Mouse (Mus musculus) myocyte (in vitro differentiated cells): ENCODE measurements around the gene Mindy4. TPM values are rescaled to one million over a fixed set of nuclear protein-coding genes. Genes with fewer than 3 reads are reported as not detected.
A peak's percentile ranks its signal among the peaks of the same experiment; 100 is the strongest.

Experiments
- H3K27me3 ChIP-seq: one replicate; pipeline ENCODE4 v1.6.1; 2011; ENCODE audit not compliant: control insufficient read depth, insufficient read depth, insufficient read length
- H3K36me3 ChIP-seq: one replicate; pipeline ENCODE4 v1.6.1; 2011; ENCODE audit not compliant: control insufficient read depth, insufficient read depth
- H3K4me2 ChIP-seq: one replicate; pipeline ENCODE4 v1.6.1; 2011; ENCODE audit warnings: low read depth, control low read depth
- H3K4me3 ChIP-seq: one replicate; pipeline ENCODE4 v1.5.1; 2011; ENCODE audit warnings: mild to moderate bottlenecking, control low read depth, moderate library complexity
- H3K79me2 ChIP-seq: one replicate; pipeline ENCODE4 v1.6.1; 2011; ENCODE audit not compliant: control insufficient read depth, insufficient read depth
- H3ac ChIP-seq: one replicate; pipeline ENCODE4 v1.6.1; 2011; ENCODE audit not compliant: control insufficient read depth, insufficient read length
- CEBPB ChIP-seq: IDR thresholded peaks from 2 replicates; pipeline ENCODE4 v1.6.1; 2011; ENCODE audit warnings: mild to moderate bottlenecking, moderate library complexity; ENCODE audit not compliant: poor library complexity, insufficient read depth, severe bottlenecking
- E2F4 ChIP-seq: IDR thresholded peaks from one replicate; pipeline ENCODE4 v1.6.1; 2011; ENCODE audit warnings: mild to moderate bottlenecking, control low read depth, moderate library complexity; ENCODE audit not compliant: insufficient read depth
- MAX ChIP-seq: IDR thresholded peaks from one replicate; pipeline ENCODE4 v1.6.1; 2011; ENCODE audit warnings: low read depth, mild to moderate bottlenecking, control low read depth
- MYOD1 ChIP-seq, 3 experiments: IDR thresholded peaks; one replicate each; pipeline ENCODE4 v1.6.1; 2011; ENCODE audit warnings: control low read depth in 2 of 3, low read depth in 2 of 3, mild to moderate bottlenecking in 2 of 3, moderate library complexity in 1 of 3; ENCODE audit not compliant: insufficient read length in 2 of 3, control insufficient read depth in 1 of 3
- MYOG ChIP-seq, 3 experiments: IDR thresholded peaks; one replicate each; pipeline ENCODE4 v1.6.1; 2011; ENCODE audit warnings: control low read depth in 2 of 3, low read depth in 2 of 3, mild to moderate bottlenecking in 2 of 3; ENCODE audit not compliant: insufficient read length in 2 of 3, control insufficient read depth in 1 of 3, insufficient read depth in 1 of 3
- POLR2A ChIP-seq: IDR thresholded peaks from one replicate; pipeline ENCODE4 v1.6.1; 2011; ENCODE audit warnings: low read depth, mild to moderate bottlenecking, control low read depth, moderate library complexity; ENCODE audit not compliant: insufficient read length
- POLR2AphosphoS2 ChIP-seq: IDR thresholded peaks from one replicate; pipeline ENCODE4 v1.6.1; 2011; ENCODE audit warnings: low read depth, control low read depth; ENCODE audit not compliant: insufficient read length
- REST ChIP-seq: IDR thresholded peaks from one replicate; pipeline ENCODE4 v1.6.1; 2011; ENCODE audit warnings: mild to moderate bottlenecking, control low read depth, moderate library complexity; ENCODE audit not compliant: insufficient read depth, insufficient read length
- SRF ChIP-seq: IDR thresholded peaks from one replicate; pipeline ENCODE4 v1.6.1; 2011; ENCODE audit warnings: low read depth; ENCODE audit not compliant: control insufficient read depth, insufficient read length
- TCF12 ChIP-seq: IDR thresholded peaks from one replicate; pipeline ENCODE4 v1.6.1; 2011; ENCODE audit warnings: mild to moderate bottlenecking, control low read depth; ENCODE audit not compliant: poor library complexity, insufficient read depth, severe bottlenecking
- TCF3 ChIP-seq: IDR thresholded peaks from one replicate; pipeline ENCODE4 v1.6.1; 2011; ENCODE audit warnings: low read depth, control low read depth; ENCODE audit not compliant: insufficient read length
- USF1 ChIP-seq: IDR thresholded peaks from one replicate; pipeline ENCODE4 v1.6.1; 2011; ENCODE audit warnings: low read depth, mild to moderate bottlenecking, control low read depth, moderate library complexity
- polyA plus RNA-seq: library from polyadenylated mRNA; unstranded; fragments of >200 nt; fragmentation: generic; extraction: Trizol; gene quantifications from one replicate; pipeline ENCODE4 v1.2.1, GENCODE M21; 2012; ENCODE audit warnings: missing spikeins

Mindy4 gene
- 5.0 TPM for polyA plus RNA-seq

- Histone ChIP-seq H3K4me2 (peak within 1 kb of the TSS; percentile 91), H3K4me3 (peak within 1 kb of the TSS; percentile 37), H3ac (no peak within 1 kb of the TSS), H3K36me3 (no peaks in the 10 kb centered on the region), H3K27me3 (peaks cover 4% of the 10 kb centered on the region), H3K79me2 (no peaks in the 10 kb centered on the region)
- TF ChIP-seq MYOD1 (IDR thresholded peaks at IDR 0.05; ENCODE audit: control insufficient read depth in 1 of 3, insufficient read length in 2 of 3, low read depth in 2 of 3) (peak in 2 of 3 experiments; percentile 10 to 54), POLR2A (peak; percentile 20), MYOG (IDR thresholded peaks at IDR 0.05; ENCODE audit: control insufficient read depth in 1 of 3, insufficient read depth in 1 of 3, insufficient read length in 2 of 3, low read depth in 2 of 3) (peak in 1 of 3 experiments; percentile 65), REST (no peak), POLR2AphosphoS2 (no peak), E2F4 (peak; percentile 25)
Measured at GRCm38 (mm10) chr6:55202913-55203910, at the start of gene Mindy4. TSS of gene Mindy4 (plus strand) at chr6:55203383.

GRCm38 (mm10) chr6:55159256-55159655 lies 43.9 kb upstream of the Mindy4 start:
- Histone ChIP-seq H3K4me3 (no peak overlapping the region), H3K4me2 (no peak overlapping the region), H3K79me2 (no peaks in the 10 kb centered on the region), H3K36me3 (no peaks in the 10 kb centered on the region), H3K27me3 (peaks cover 7% of the 10 kb centered on the region), H3ac (no peak overlapping the region)
- TF ChIP-seq POLR2AphosphoS2: no peak
- no peak for TF ChIP-seq MYOG (IDR thresholded peaks at IDR 0.05; ENCODE audit: control insufficient read depth in 1 of 3, insufficient read depth in 1 of 3, insufficient read length in 2 of 3, low read depth in 2 of 3)
- TF ChIP-seq MAX: no peak
- no peak for TF ChIP-seq TCF12
- TF ChIP-seq TCF3: no peak

GRCm38 (mm10) chr6:55161311-55161761 lies 41.8 kb upstream of the Mindy4 start:
- Histone ChIP-seq H3K36me3 (no peaks in the 10 kb centered on the region), H3K4me3 (no peak overlapping the region), H3K79me2 (no peaks in the 10 kb centered on the region), H3K4me2 (no peak overlapping the region), H3K27me3 (peaks cover under 1% of the 10 kb centered on the region), H3ac (no peak overlapping the region)
- TF ChIP-seq POLR2AphosphoS2 (no peak), TCF3 (no peak), CEBPB (no peak), E2F4 (no peak), MAX (no peak), REST (no peak), POLR2A (no peak), MYOG (IDR thresholded peaks at IDR 0.05; ENCODE audit: control insufficient read depth in 1 of 3, insufficient read depth in 1 of 3, insufficient read length in 2 of 3, low read depth in 2 of 3) (no peak), USF1 (no peak), TCF12 (no peak), SRF (no peak), MYOD1 (IDR thresholded peaks at IDR 0.05; ENCODE audit: control insufficient read depth in 1 of 3, insufficient read length in 2 of 3, low read depth in 2 of 3) (no peak)

- Histone ChIP-seq H3K79me2 (no peaks in the 10 kb centered on the region), H3K4me3 (no peak overlapping the region)
Measured at GRCm38 (mm10) chr6:55163046-55163584, 40.1 kb upstream of the Mindy4 start.

More at GRCm38 (mm10) chr6:55163046-55163584, 40.1 kb upstream of the Mindy4 start:
- H3K27me3 ChIP-seq: no peaks in the 10 kb centered on the region
- no peak for TF ChIP-seq USF1
- no peak for TF ChIP-seq TCF3
- TF ChIP-seq MYOD1 (IDR thresholded peaks at IDR 0.05; ENCODE audit: control insufficient read depth in 1 of 3, insufficient read length in 2 of 3, low read depth in 2 of 3): no peak
- no peak for TF ChIP-seq SRF
- no peak for TF ChIP-seq E2F4
- TF ChIP-seq MAX: no peak
- TF ChIP-seq REST: no peak
- no peak for TF ChIP-seq POLR2A
- H3K36me3 ChIP-seq: no peaks in the 10 kb centered on the region
- no peak overlapping the region for H3ac ChIP-seq
- no peak overlapping the region for H3K4me2 ChIP-seq
